Mouse (Mus musculus): ENCODE measurements around the gene Inpp5e.
A peak's percentile ranks its signal among the peaks of the same experiment; 100 is the strongest.

Inpp5e gene

GRCm38 (mm10) chr2:26408515-26409356 is at the start of gene Inpp5e:
TSS of gene Inpp5e (minus strand) at chr2:26409203.
- peak; percentile 99 for DNase-seq

GRCm38 (mm10) chr2:26458402-26459124 is 49.6 kb upstream of the Inpp5e start:
- DNase-seq = peak; percentile 74 to 85

- peak; percentile 90 to 91 for DNase-seq
Observed at GRCm38 (mm10) chr2:26449121-26450060, 40.4 kb upstream of the Inpp5e start.

GRCm38 (mm10) chr2:26447451-26447850 is 38.4 kb upstream of the Inpp5e start:
- DNase-seq = no peak

GRCm38 (mm10) chr2:26446671-26447070 is 37.7 kb upstream of the Inpp5e start:
- DNase-seq = no peak

GRCm38 (mm10) chr2:26445666-26446445 is 36.9 kb upstream of the Inpp5e start:
- DNase-seq = peak; percentile 93 to 97

GRCm38 (mm10) chr2:26444946-26445665 is 36.1 kb upstream of the Inpp5e start, which contains the start of gene Sec16a:
TSS of gene Sec16a (minus strand) at chr2:26445216.
- peak; percentile 100 for DNase-seq

GRCm38 (mm10) chr2:26444368-26444767 is 35.4 kb upstream of the Inpp5e start:
- no peak for DNase-seq

GRCm38 (mm10) chr2:26443876-26444275 is 34.9 kb upstream of the Inpp5e start:
- no peak for DNase-seq

- DNase-seq = no peak
Observed at GRCm38 (mm10) chr2:26442843-26443242, 33.8 kb upstream of the Inpp5e start.

GRCm38 (mm10) chr2:26441688-26442087 is 32.7 kb upstream of the Inpp5e start:
- DNase-seq = no peak

GRCm38 (mm10) chr2:26441261-26441660 is 32.3 kb upstream of the Inpp5e start:
- no peak for DNase-seq

- no peak for DNase-seq
Observed at GRCm38 (mm10) chr2:26439671-26440070, 30.7 kb upstream of the Inpp5e start.

- no peak for DNase-seq
Observed at GRCm38 (mm10) chr2:26438373-26438772, 29.4 kb upstream of the Inpp5e start.

GRCm38 (mm10) chr2:26437221-26437620 is 28.2 kb upstream of the Inpp5e start:
- no peak for DNase-seq

GRCm38 (mm10) chr2:26434791-26435572 is 26.0 kb upstream of the Inpp5e start:
- DNase-seq = peak in 1 of 2 experiments; percentile 40

- no peak for DNase-seq
Observed at GRCm38 (mm10) chr2:26429851-26430250, 20.8 kb upstream of the Inpp5e start.

- no peak for DNase-seq
Observed at GRCm38 (mm10) chr2:26424541-26424940, 15.5 kb upstream of the Inpp5e start.

- DNase-seq = no peak
Observed at GRCm38 (mm10) chr2:26423086-26423485, 14.1 kb upstream of the Inpp5e start.

GRCm38 (mm10) chr2:26421969-26422368 is 13.0 kb upstream of the Inpp5e start:
- no peak for DNase-seq

Data from kidney, postnatal 4 days (tissue).